Mouse (Mus musculus): ENCODE data around the gene Add1. TPM values are rescaled to one million over a fixed set of nuclear protein-coding genes. Genes with fewer than 3 reads are reported as not detected.

The Add1 gene
- polyA plus RNA-seq, 1 experiment from 2014 or later = 204 TPM

- 82% methylated on average over 4 of the region's 4 CpGs for WGBS
- ATAC-seq (ENCODE audit: insufficient read depth, low FRiP score, low TSS enrichment) = no peak
- no peak overlapping the region for H3K27ac ChIP-seq (ENCODE audit: low read depth, low read length)
- peaks cover 3% of the 10 kb centered on the region; the same call in 1 of the 2 replicates for H3K4me1 ChIP-seq (ENCODE audit: control insufficient read depth, insufficient read depth, low read length)
- H3K9me3 ChIP-seq (ENCODE audit: control insufficient read depth, low read length) = no peaks in the 10 kb centered on the region
- no peaks in the 10 kb centered on the region for H3K27me3 ChIP-seq (ENCODE audit: control insufficient read depth, insufficient read depth, low read length)
- no peaks in the 10 kb centered on the region for H3K36me3 ChIP-seq (ENCODE audit: control insufficient read depth, insufficient read depth, low read length)
- no peak overlapping the region for H3K9ac ChIP-seq (ENCODE audit: low read length)
- DNase-seq (ENCODE audit: low spot score) = no peak
- no peak overlapping the region for H3K4me3 ChIP-seq (ENCODE audit: low read depth, low read length)
- H3K4me2 ChIP-seq (ENCODE audit: low read depth) = no peak overlapping the region
These were observed 88.4 kb downstream of the Add1 start for GRCm38 (mm10) chr5:34661909-34662308.

GRCm38 (mm10) chr5:34663231-34663630, 89.8 kb downstream of the Add1 start:
- H3K9me3 ChIP-seq (ENCODE audit: control insufficient read depth, low read length) = no peaks in the 10 kb centered on the region
- no peak overlapping the region for H3K27ac ChIP-seq (ENCODE audit: low read depth, low read length)
- H3K4me2 ChIP-seq (ENCODE audit: low read depth) = no peak overlapping the region
- DNase-seq (ENCODE audit: low spot score) = no peak
- H3K36me3 ChIP-seq (ENCODE audit: control insufficient read depth, insufficient read depth, low read length) = no peaks in the 10 kb centered on the region
- no peaks in the 10 kb centered on the region for H3K27me3 ChIP-seq (ENCODE audit: control insufficient read depth, insufficient read depth, low read length)
- H3K4me3 ChIP-seq (ENCODE audit: low read depth, low read length) = no peak overlapping the region
- WGBS = 97% methylated on average over 2 of the region's 2 CpGs
- ATAC-seq (ENCODE audit: insufficient read depth, low FRiP score, low TSS enrichment) = no peak
- peaks cover 3% of the 10 kb centered on the region; the same call in 1 of the 2 replicates for H3K4me1 ChIP-seq (ENCODE audit: control insufficient read depth, insufficient read depth, low read length)
- H3K9ac ChIP-seq (ENCODE audit: low read length) = no peak overlapping the region

- 78% methylated on average over 2 of the region's 2 CpGs for WGBS
- Histone ChIP-seq H3K27ac (ENCODE audit: low read depth, low read length) (no peak overlapping the region), H3K36me3 (ENCODE audit: control insufficient read depth, insufficient read depth, low read length) (no peaks in the 10 kb centered on the region), H3K4me1 (ENCODE audit: control insufficient read depth, insufficient read depth, low read length) (no peaks in the 10 kb centered on the region), H3K4me3 (ENCODE audit: low read depth, low read length) (no peak overlapping the region), H3K9ac (ENCODE audit: low read length) (no peak overlapping the region), H3K9me3 (ENCODE audit: control insufficient read depth, low read length) (no peaks in the 10 kb centered on the region), H3K27me3 (ENCODE audit: control insufficient read depth, insufficient read depth, low read length) (no peaks in the 10 kb centered on the region), H3K4me2 (ENCODE audit: low read depth) (no peak overlapping the region)
- DNase-seq (ENCODE audit: low spot score) = no peak
- no peak for ATAC-seq (ENCODE audit: insufficient read depth, low FRiP score, low TSS enrichment)
These were observed 96.0 kb downstream of the Add1 start for GRCm38 (mm10) chr5:34669493-34669892.

- no peak for DNase-seq (ENCODE audit: low spot score)
- H3K36me3 ChIP-seq (ENCODE audit: control insufficient read depth, insufficient read depth, low read length) = no peaks in the 10 kb centered on the region
- no peaks in the 10 kb centered on the region for H3K9me3 ChIP-seq (ENCODE audit: control insufficient read depth, low read length)
- no peaks in the 10 kb centered on the region for H3K4me1 ChIP-seq (ENCODE audit: control insufficient read depth, insufficient read depth, low read length)
- H3K4me2 ChIP-seq (ENCODE audit: low read depth) = no peak overlapping the region
- H3K9ac ChIP-seq (ENCODE audit: low read length) = no peak overlapping the region
- H3K27ac ChIP-seq (ENCODE audit: low read depth, low read length) = no peak overlapping the region
- ATAC-seq (ENCODE audit: insufficient read depth, low FRiP score, low TSS enrichment) = no peak
- H3K4me3 ChIP-seq (ENCODE audit: low read depth, low read length) = no peak overlapping the region
- 76% methylated on average over 4 of the region's 4 CpGs for WGBS
- no peaks in the 10 kb centered on the region for H3K27me3 ChIP-seq (ENCODE audit: control insufficient read depth, insufficient read depth, low read length)
These were observed 96.8 kb downstream of the Add1 start for GRCm38 (mm10) chr5:34670280-34670679.

Small RNA genes lying within 50 kb of the gene (microRNA-seq; reads per million reads assigned to microRNA genes)
- gene Mir7036b = 1.0 reads per million

Other genes with a start within 250 kb of the Add1 start
- 189 and 197 TPM in 2 replicates for gene Rnf4, start 237.4 kb upstream of the Add1 start, polyA plus RNA-seq (2014; fragmentation: Nextera tagmentation; extraction: Ambion mirVana)
- gene Fam193a, start 203.7 kb upstream of the Add1 start, polyA plus RNA-seq (2014; fragmentation: Nextera tagmentation; extraction: Ambion mirVana) = 12.4 and 13.3 TPM in 2 replicates
- gene Tnip2, start 59.7 kb upstream of the Add1 start, polyA plus RNA-seq (2014; fragmentation: Nextera tagmentation; extraction: Ambion mirVana) = 4.3 and 5.1 TPM in 2 replicates
- 9.6 and 11.5 TPM in 2 replicates for gene Sh3bp2, start 47.8 kb upstream of the Add1 start, polyA plus RNA-seq (2014; fragmentation: Nextera tagmentation; extraction: Ambion mirVana)
- gene Mfsd10, start 63.5 kb downstream of the Add1 start, polyA plus RNA-seq (2014; fragmentation: Nextera tagmentation; extraction: Ambion mirVana) = 66.8 and 88.5 TPM in 2 replicates
- gene Nop14, start 86.5 kb downstream of the Add1 start, polyA plus RNA-seq (2014; fragmentation: Nextera tagmentation; extraction: Ambion mirVana) = 32.0 and 33.5 TPM in 2 replicates
- 1.2 and 1.6 TPM in 2 replicates for gene Grk4, start 86.7 kb downstream of the Add1 start, polyA plus RNA-seq (2014; fragmentation: Nextera tagmentation; extraction: Ambion mirVana)
- gene Htt, start 188.1 kb downstream of the Add1 start, polyA plus RNA-seq (2014; fragmentation: Nextera tagmentation; extraction: Ambion mirVana) = 14.8 and 16.3 TPM in 2 replicates